Mouse (Mus musculus): ENCODE results near the gene Pde5a. TPM values are rescaled to one million over a fixed set of nuclear protein-coding genes. Genes with fewer than 3 reads are reported as not detected.

Gene Pde5a
- polyA plus RNA-seq, 1 experiment from 2014 or later, result 12.0 TPM

DNA sequence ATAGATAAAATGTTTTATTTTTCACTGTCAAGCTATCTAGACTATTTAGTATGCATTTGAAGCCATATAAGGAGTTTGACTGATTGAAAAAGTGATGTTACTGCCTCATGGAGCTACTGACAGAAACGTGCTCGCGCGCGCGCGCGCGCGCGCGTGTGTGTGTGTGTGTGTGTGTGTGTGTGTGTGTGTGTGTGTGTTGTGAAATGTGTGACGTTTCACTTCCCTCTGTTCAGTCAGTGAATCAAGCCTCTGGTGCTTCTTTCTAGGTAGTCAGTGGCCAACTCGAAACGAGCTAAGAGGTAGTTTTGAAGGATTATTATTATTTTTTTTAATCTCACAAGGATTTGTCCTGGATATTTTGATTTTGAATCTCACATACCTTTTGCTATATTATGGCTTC lies 10.7 kb downstream of the Pde5a start:
- H3K36me3 ChIP-seq (ENCODE audit: control insufficient read depth, insufficient read depth, low read length), result no peaks in the 10 kb centered on the region
- no peak for ATAC-seq (ENCODE audit: low FRiP score, low TSS enrichment)
- 96% methylated on average over 15 of the region's 15 CpGs for WGBS
- no peaks in the 10 kb centered on the region for H3K27me3 ChIP-seq (ENCODE audit: control insufficient read depth, insufficient read depth, low read length)
- no peaks in the 10 kb centered on the region for H3K4me1 ChIP-seq (replicated peaks; ENCODE audit: control insufficient read depth, insufficient read depth)
- DNase-seq (ENCODE audit: low spot score), result no peak
- H3K4me3 ChIP-seq (ENCODE audit: low read depth, low read length), result no peak overlapping the region
- no peak overlapping the region for H3K9ac ChIP-seq (ENCODE audit: low read length)
- H3K27ac ChIP-seq (replicated peaks), result no peak overlapping the region
- no peak overlapping the region for H3K4me2 ChIP-seq (replicated peaks; ENCODE audit: low read depth)
- TF ChIP-seq CTCF (IDR thresholded peaks at IDR 0.05; ENCODE audit: low read depth), result no peak
- TF ChIP-seq EP300 (optimal IDR thresholded peaks at IDR 0.05), result no peak
- no peaks in the 10 kb centered on the region for H3K9me3 ChIP-seq (ENCODE audit: control insufficient read depth, low read length)

DNA sequence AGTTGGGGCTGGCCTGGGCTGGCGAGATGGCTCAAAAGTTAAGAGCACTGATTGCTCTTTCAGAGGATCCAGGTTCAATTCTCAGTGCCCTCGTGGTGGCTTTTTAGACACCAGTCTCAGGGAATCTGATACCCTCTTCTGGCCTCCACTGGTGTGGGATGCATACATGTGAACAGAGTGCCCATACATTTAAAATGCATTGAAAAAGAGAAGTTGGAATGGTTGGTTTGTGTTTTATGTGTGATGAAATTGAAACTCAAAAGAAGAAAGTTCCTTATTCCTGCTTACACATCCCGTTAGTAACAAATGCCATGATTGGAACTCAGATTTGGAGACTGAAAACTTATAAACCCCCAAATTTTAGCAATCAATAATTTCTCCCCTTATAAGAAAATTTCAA lies 15.5 kb downstream of the Pde5a start:
- no peak overlapping the region for H3K4me2 ChIP-seq (replicated peaks; ENCODE audit: low read depth)
- no peak for TF ChIP-seq EP300 (optimal IDR thresholded peaks at IDR 0.05)
- no peaks in the 10 kb centered on the region for H3K4me1 ChIP-seq (replicated peaks; ENCODE audit: control insufficient read depth, insufficient read depth)
- H3K4me3 ChIP-seq (ENCODE audit: low read depth, low read length), result no peak overlapping the region
- no peak overlapping the region for H3K9ac ChIP-seq (ENCODE audit: low read length)
- DNase-seq (ENCODE audit: low spot score), result no peak
- 0 out of 2 replicates have a peak, but pooled peaks cover 5% of the 10 kb centered on the region for H3K36me3 ChIP-seq (ENCODE audit: control insufficient read depth, insufficient read depth, low read length)
- WGBS, result 84% methylated on average over 3 of the region's 3 CpGs
- no peak for ATAC-seq (ENCODE audit: low FRiP score, low TSS enrichment)
- H3K27ac ChIP-seq (replicated peaks), result no peak overlapping the region
- no peaks in the 10 kb centered on the region for H3K9me3 ChIP-seq (ENCODE audit: control insufficient read depth, low read length)
- no peaks in the 10 kb centered on the region for H3K27me3 ChIP-seq (ENCODE audit: control insufficient read depth, insufficient read depth, low read length)

DNA sequence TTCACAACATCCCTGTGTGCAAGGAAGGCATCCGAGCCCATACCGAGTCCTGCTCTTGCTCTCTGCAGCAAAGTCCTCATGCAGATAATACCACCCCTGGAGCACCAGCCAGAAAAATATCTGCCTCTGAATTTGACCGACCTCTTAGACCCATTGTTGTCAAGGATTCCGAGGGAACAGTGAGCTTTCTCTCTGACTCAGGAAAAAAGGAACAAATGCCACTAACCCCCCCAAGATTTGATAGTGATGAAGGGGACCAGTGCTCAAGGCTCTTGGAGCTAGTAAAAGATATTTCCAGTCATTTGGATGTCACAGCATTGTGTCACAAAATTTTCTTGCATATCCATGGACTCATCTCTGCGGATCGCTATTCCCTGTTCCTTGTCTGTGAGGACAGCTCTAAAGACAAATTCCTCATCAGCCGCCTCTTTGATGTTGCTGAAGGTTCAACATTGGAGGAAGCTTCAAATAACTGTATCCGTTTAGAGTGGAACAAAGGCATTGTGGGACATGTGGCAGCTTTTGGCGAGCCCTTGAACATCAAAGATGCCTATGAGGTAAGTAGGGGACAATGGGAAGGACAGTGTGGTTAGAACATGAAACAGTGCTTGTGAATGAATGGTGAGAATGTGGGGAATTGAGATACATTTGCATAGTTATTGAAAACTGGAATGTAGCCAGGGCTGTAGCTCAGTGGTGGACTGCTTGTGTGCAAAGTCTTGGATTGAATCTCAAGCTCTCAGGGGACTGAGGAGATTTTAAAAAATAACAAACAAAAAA lies 19.4 kb downstream of the Pde5a start:
- no peaks in the 10 kb centered on the region for H3K9me3 ChIP-seq (ENCODE audit: control insufficient read depth, low read length)
- no peaks in the 10 kb centered on the region for H3K4me1 ChIP-seq (replicated peaks; ENCODE audit: control insufficient read depth, insufficient read depth)
- ATAC-seq (ENCODE audit: low FRiP score, low TSS enrichment) (no peak), DNase-seq (ENCODE audit: low spot score) (no peak)
- no peak for TF ChIP-seq CTCF (IDR thresholded peaks at IDR 0.05; ENCODE audit: low read depth)
- TF ChIP-seq EP300 (optimal IDR thresholded peaks at IDR 0.05), result no peak
- no peak overlapping the region for H3K9ac ChIP-seq (ENCODE audit: low read length)
- no peak overlapping the region for H3K4me2 ChIP-seq (replicated peaks; ENCODE audit: low read depth)
- no peaks in the 10 kb centered on the region for H3K27me3 ChIP-seq (ENCODE audit: control insufficient read depth, insufficient read depth, low read length)
- no peak overlapping the region for H3K27ac ChIP-seq (replicated peaks)
- H3K4me3 ChIP-seq (ENCODE audit: low read depth, low read length), result no peak overlapping the region
- 0 out of 2 replicates have a peak, but pooled peaks cover 5% of the 10 kb centered on the region for H3K36me3 ChIP-seq (ENCODE audit: control insufficient read depth, insufficient read depth, low read length)
- WGBS, result 89% methylated on average over 9 of the region's 9 CpGs

DNA sequence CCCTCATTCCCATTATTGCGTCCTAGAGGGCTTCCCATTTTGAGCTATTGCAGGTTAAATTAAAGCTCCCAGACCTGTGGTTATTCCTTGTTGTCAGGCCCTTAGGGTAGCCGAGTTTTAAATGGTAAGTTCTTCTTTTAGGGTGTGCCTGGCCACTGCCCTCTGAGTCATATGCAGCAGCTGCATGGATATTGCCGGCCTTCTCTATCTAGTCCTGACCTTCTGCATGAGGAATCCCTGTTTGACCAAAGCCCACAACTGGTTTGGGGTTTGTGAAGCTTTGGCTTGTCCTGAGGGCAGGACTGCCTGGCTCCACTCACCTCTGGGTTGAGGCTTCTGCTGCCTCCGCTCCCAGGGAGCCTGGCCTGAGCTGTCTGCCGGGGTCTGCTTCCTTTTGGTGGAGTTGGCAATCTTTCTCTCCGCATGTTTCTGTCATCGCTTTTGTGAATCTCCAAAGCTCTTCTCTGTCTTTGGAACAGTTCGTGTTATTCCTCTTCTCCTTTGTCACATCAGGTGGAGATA lies 34.6 kb downstream of the Pde5a start:
- Histone ChIP-seq H3K36me3 (ENCODE audit: control insufficient read depth, insufficient read depth, low read length) (peaks cover 6% of the 10 kb centered on the region; the same call in 1 of the 2 replicates), H3K27ac (replicated peaks) (no peak overlapping the region), H3K4me2 (replicated peaks; ENCODE audit: low read depth) (no peak overlapping the region), H3K4me3 (ENCODE audit: low read depth, low read length) (no peak overlapping the region), H3K9me3 (ENCODE audit: control insufficient read depth, low read length) (no peaks in the 10 kb centered on the region), H3K9ac (ENCODE audit: low read length) (no peak overlapping the region), H3K4me1 (replicated peaks; ENCODE audit: control insufficient read depth, insufficient read depth) (no peaks in the 10 kb centered on the region; the same call in 1 of the 2 replicates), H3K27me3 (ENCODE audit: control insufficient read depth, insufficient read depth, low read length) (no peaks in the 10 kb centered on the region)
- WGBS, result 59% methylated on average over 8 of the region's 8 CpGs
- TF ChIP-seq EP300 (optimal IDR thresholded peaks at IDR 0.05) (no peak), CTCF (IDR thresholded peaks at IDR 0.05; ENCODE audit: low read depth) (no peak)
- DNase-seq (ENCODE audit: low spot score), result no peak
- ATAC-seq (ENCODE audit: low FRiP score, low TSS enrichment), result no peak

DNA sequence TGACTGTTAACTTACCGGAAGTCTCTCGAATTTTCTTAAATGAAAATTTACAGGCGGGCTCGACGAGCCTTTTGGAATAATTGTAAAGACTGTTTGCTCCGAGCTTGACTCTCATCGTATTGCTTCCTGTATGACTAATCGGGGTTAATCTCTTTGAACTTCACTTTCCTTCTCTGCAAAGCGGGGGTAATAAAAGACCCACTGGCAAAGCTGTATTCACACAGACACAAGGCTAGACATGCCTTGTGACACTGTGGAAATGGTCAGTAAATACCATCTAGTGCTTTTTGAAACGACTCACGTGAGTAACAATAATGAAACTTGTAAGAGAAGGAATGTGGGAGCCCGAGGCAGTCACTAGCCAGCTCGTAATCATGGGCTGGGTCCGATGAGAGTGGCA lies 35.0 kb downstream of the Pde5a start:
- Histone ChIP-seq H3K4me1 (replicated peaks; ENCODE audit: control insufficient read depth, insufficient read depth) (no peaks in the 10 kb centered on the region; the same call in 1 of the 2 replicates), H3K4me3 (ENCODE audit: low read depth, low read length) (no peak overlapping the region), H3K27me3 (ENCODE audit: control insufficient read depth, insufficient read depth, low read length) (no peaks in the 10 kb centered on the region), H3K36me3 (ENCODE audit: control insufficient read depth, insufficient read depth, low read length) (peaks cover 6% of the 10 kb centered on the region; the same call in 1 of the 2 replicates), H3K9me3 (ENCODE audit: control insufficient read depth, low read length) (no peaks in the 10 kb centered on the region), H3K27ac (replicated peaks) (no peak overlapping the region), H3K4me2 (replicated peaks; ENCODE audit: low read depth) (no peak overlapping the region), H3K9ac (ENCODE audit: low read length) (no peak overlapping the region)
- TF ChIP-seq EP300 (optimal IDR thresholded peaks at IDR 0.05), result no peak
- no peak for TF ChIP-seq CTCF (IDR thresholded peaks at IDR 0.05; ENCODE audit: low read depth)
- ATAC-seq (ENCODE audit: low FRiP score, low TSS enrichment) (no peak), DNase-seq (ENCODE audit: low spot score) (no peak)
- 32% methylated on average over 14 of the region's 14 CpGs for WGBS

DNA sequence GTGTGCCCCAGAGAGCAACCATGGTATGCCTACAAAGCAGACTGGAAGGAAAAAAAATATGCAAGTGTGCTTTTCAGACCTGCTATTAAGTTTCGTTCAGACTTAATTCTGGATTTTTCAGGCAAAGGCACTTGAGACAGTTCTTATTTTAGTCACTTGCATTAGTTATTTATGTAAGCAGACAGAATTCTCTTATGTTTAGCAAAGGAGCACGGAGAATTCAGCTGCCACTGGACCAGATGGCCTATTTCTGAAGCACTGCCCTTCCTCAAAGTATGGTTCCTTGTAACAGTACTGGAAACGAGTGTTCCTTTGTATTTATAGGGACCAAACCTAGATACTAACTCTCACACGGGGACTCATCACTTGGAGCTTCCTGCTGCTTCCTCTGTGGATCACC lies 38.2 kb downstream of the Pde5a start:
- 44% methylated on average over 4 of the region's 4 CpGs for WGBS
- DNase-seq (ENCODE audit: low spot score) (no peak), ATAC-seq (ENCODE audit: low FRiP score, low TSS enrichment) (no peak)
- no peak for TF ChIP-seq CTCF (IDR thresholded peaks at IDR 0.05; ENCODE audit: low read depth)
- no peak for TF ChIP-seq EP300 (optimal IDR thresholded peaks at IDR 0.05)
- peaks cover 6% of the 10 kb centered on the region; the same call in 1 of the 2 replicates for H3K36me3 ChIP-seq (ENCODE audit: control insufficient read depth, insufficient read depth, low read length)
- H3K4me1 ChIP-seq (replicated peaks; ENCODE audit: control insufficient read depth, insufficient read depth), result no peaks in the 10 kb centered on the region; the same call in 1 of the 2 replicates
- no peak overlapping the region; the same call in 1 of the 2 replicates for H3K27ac ChIP-seq (replicated peaks)
- no peaks in the 10 kb centered on the region for H3K9me3 ChIP-seq (ENCODE audit: control insufficient read depth, low read length)
- H3K9ac ChIP-seq (ENCODE audit: low read length), result no peak overlapping the region
- no peak overlapping the region for H3K4me2 ChIP-seq (replicated peaks; ENCODE audit: low read depth)
- H3K27me3 ChIP-seq (ENCODE audit: control insufficient read depth, insufficient read depth, low read length), result no peaks in the 10 kb centered on the region
- no peak overlapping the region for H3K4me3 ChIP-seq (ENCODE audit: low read depth, low read length)
